Mouse (Mus musculus): ENCODE data around the gene Limd1. TPM values are rescaled to one million over a fixed set of nuclear protein-coding genes. Genes with fewer than 3 reads are reported as not detected.

The Limd1 gene
- polyA plus RNA-seq, 1 experiment from 2014 or later, result 52.1 TPM

Other genes starting within 250 kb of the Limd1 start
- 4.6 and 5.0 TPM in 2 replicates for gene Tmem158, start 217.9 kb upstream of the Limd1 start, polyA plus RNA-seq (2016; fragmentation: Nextera tagmentation; extraction: Ambion mirVana)
- gene Lars2, start 111.8 kb upstream of the Limd1 start, polyA plus RNA-seq (2016; fragmentation: Nextera tagmentation; extraction: Ambion mirVana), result 705 and 749 TPM in 2 replicates
- 44.0 and 44.4 TPM in 2 replicates for gene Sacm1l, start 51.1 kb downstream of the Limd1 start, polyA plus RNA-seq (2016; fragmentation: Nextera tagmentation; extraction: Ambion mirVana)
- gene Slc6a20b, start 153.9 kb downstream of the Limd1 start, polyA plus RNA-seq (2016; fragmentation: Nextera tagmentation; extraction: Ambion mirVana), result 0.14 and 0.26 TPM in 2 replicates
- 0.05 and 0.06 TPM in 2 replicates for gene Ccr9, start 199.7 kb downstream of the Limd1 start, polyA plus RNA-seq (2016; fragmentation: Nextera tagmentation; extraction: Ambion mirVana)
- 0.22 and 0.55 TPM in 2 replicates for gene Slc6a20a, start 200.2 kb downstream of the Limd1 start, polyA plus RNA-seq (2016; fragmentation: Nextera tagmentation; extraction: Ambion mirVana)
- 36.5 and 41.3 TPM in 2 replicates for gene Lztfl1, start 239.0 kb downstream of the Limd1 start, polyA plus RNA-seq (2016; fragmentation: Nextera tagmentation; extraction: Ambion mirVana)

Data from embryonic facial prominence, embryonic 10.5 days (tissue).